Mouse (Mus musculus): ENCODE data around the gene Zfp950. TPM values are rescaled to one million over a fixed set of nuclear protein-coding genes. Genes with fewer than 3 reads are reported as not detected.

The Zfp950 gene
- polyA plus RNA-seq, 1 experiment, result 2.6 TPM

DNA sequence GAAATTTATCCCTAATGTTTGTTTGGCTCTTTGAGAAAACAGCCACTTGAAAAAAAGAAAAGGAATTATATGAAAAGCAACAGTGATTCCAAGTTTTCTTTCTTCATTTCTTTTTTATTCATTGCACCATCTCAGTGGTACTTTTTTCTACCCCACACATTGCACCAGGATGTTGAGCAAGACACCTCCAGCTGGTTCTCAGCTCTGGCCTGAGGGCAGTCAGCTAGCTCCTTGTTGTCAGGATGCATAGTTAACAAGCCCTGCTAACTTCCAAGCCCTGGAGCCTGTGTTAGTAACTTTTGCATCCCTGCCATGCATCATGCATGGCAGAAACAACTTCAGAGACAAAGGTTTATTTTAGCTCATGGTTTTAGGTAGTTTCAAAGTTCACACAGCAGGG, 87.9 kb downstream of the Zfp950 start:
- Histone ChIP-seq H3ac (ENCODE audit: control insufficient read depth, insufficient read length, low read depth) (no peak overlapping the region), H3K36me3 (ENCODE audit: control insufficient read depth, insufficient read depth) (no peaks in the 10 kb centered on the region), H3K4me3 (ENCODE audit: insufficient read depth, poor library complexity, severe bottlenecking) (no peak overlapping the region), H3K79me2 (ENCODE audit: control insufficient read depth, insufficient read depth) (no peaks in the 10 kb centered on the region), H3K79me3 (ENCODE audit: low read depth) (no peaks in the 10 kb centered on the region), H3K27me3 (ENCODE audit: control insufficient read depth, insufficient read depth, insufficient read length) (no peaks in the 10 kb centered on the region)
- TF ChIP-seq MYOG (IDR thresholded peaks at IDR 0.05; ENCODE audit: control insufficient read depth, extremely low read depth, insufficient read length) (no peak), FOSL1 (IDR thresholded peaks at IDR 0.05; ENCODE audit: insufficient read depth, low read length, poor library complexity, severe bottlenecking) (no peak)

DNA sequence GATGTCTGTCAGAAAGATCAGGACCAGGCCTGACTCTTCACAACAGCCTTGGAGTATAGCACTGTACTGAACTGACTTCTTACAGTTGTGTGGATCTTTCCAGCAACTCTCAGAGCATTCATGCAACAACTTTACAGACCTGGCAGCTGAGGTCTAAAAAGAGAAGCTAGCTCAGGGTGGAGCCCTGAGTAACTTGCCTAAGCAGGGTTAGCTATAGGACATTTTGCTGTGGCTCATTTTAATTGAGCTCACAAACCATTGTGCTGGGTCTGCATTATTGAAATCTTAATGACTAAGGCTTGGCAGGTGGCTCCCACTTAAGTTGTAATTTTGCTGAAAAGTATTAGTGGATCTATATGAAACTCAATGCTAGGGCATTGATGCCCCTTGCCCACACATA, 88.6 kb downstream of the Zfp950 start:
- H3ac ChIP-seq (ENCODE audit: control insufficient read depth, insufficient read length, low read depth), result no peak overlapping the region
- TF ChIP-seq MAX (IDR thresholded peaks at IDR 0.05) (no peak), CTCF (IDR thresholded peaks at IDR 0.05; ENCODE audit: control insufficient read depth, insufficient read depth, insufficient read length) (no peak), FOSL1 (IDR thresholded peaks at IDR 0.05; ENCODE audit: insufficient read depth, low read length, poor library complexity, severe bottlenecking) (no peak), CEBPB (IDR thresholded peaks at IDR 0.05; ENCODE audit: low read depth) (no peak), MYOD1 (IDR thresholded peaks at IDR 0.05; ENCODE audit: control insufficient read depth, insufficient read length, low read depth) (no peak), MYOG (IDR thresholded peaks at IDR 0.05; ENCODE audit: control insufficient read depth, extremely low read depth, insufficient read length) (no peak), USF1 (IDR thresholded peaks at IDR 0.05; ENCODE audit: low read depth) (no peak)
- no peak overlapping the region for H3K4me3 ChIP-seq (ENCODE audit: insufficient read depth, poor library complexity, severe bottlenecking)
- H3K36me3 ChIP-seq (ENCODE audit: control insufficient read depth, insufficient read depth), result no peaks in the 10 kb centered on the region
- no peaks in the 10 kb centered on the region for H3K79me3 ChIP-seq (ENCODE audit: low read depth)
- no peaks in the 10 kb centered on the region for H3K79me2 ChIP-seq (ENCODE audit: control insufficient read depth, insufficient read depth)
- no peaks in the 10 kb centered on the region for H3K27me3 ChIP-seq (ENCODE audit: control insufficient read depth, insufficient read depth, insufficient read length)

DNA sequence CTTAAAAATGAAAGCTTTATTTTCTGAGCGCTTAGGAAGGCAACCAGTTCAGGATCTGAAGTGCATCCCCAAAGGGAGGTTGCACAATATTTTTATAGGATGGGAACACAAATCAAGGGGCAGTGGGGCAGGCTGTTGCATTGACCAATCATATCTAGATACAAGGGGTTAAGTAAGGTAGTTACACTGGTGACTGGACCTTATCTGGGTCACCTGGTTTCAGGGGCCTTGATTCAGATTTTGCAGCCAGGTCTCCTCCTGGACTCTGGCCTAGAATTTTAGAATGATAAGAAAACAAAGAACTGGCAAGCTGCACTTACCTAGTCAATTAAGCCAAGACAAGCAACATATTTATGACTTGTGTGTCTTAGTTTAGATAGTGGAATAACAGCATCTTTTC, 89.5 kb downstream of the Zfp950 start:
- Histone ChIP-seq H3K79me2 (ENCODE audit: control insufficient read depth, insufficient read depth) (no peaks in the 10 kb centered on the region), H3K27me3 (ENCODE audit: control insufficient read depth, insufficient read depth, insufficient read length) (no peaks in the 10 kb centered on the region), H3K36me3 (ENCODE audit: control insufficient read depth, insufficient read depth) (no peaks in the 10 kb centered on the region), H3K79me3 (ENCODE audit: low read depth) (no peaks in the 10 kb centered on the region), H3K4me3 (ENCODE audit: insufficient read depth, poor library complexity, severe bottlenecking) (no peak overlapping the region), H3ac (ENCODE audit: control insufficient read depth, insufficient read length, low read depth) (no peak overlapping the region)
- TF ChIP-seq CTCF (IDR thresholded peaks at IDR 0.05; ENCODE audit: control insufficient read depth, insufficient read depth, insufficient read length) (no peak), MYOD1 (IDR thresholded peaks at IDR 0.05; ENCODE audit: control insufficient read depth, insufficient read length, low read depth) (no peak), MAX (IDR thresholded peaks at IDR 0.05) (no peak), FOSL1 (IDR thresholded peaks at IDR 0.05; ENCODE audit: insufficient read depth, low read length, poor library complexity, severe bottlenecking) (no peak), CEBPB (IDR thresholded peaks at IDR 0.05; ENCODE audit: low read depth) (no peak), USF1 (IDR thresholded peaks at IDR 0.05; ENCODE audit: low read depth) (no peak), MYOG (IDR thresholded peaks at IDR 0.05; ENCODE audit: control insufficient read depth, extremely low read depth, insufficient read length) (no peak)

DNA sequence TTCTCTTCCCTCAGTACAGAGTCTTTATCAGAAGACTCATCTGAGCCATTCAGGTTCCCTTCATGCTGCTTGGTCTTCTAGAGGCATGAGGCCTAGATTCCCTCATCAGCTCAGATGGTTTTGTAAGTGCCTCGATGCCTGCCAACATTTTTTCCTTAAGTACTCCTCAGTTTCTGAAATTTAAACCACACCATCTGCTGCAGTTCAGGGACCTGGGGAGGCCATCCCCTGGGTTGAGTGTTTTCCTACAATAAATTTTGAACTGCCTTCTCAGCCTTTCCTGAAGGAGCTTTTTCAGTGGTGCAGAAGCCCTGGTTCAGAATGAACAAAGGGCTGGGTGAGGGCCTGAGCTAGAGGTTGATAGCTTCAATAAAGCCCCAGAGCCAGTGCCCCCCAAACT, 91.2 kb downstream of the Zfp950 start:
- Histone ChIP-seq H3K79me3 (ENCODE audit: low read depth) (no peaks in the 10 kb centered on the region), H3K79me2 (ENCODE audit: control insufficient read depth, insufficient read depth) (no peaks in the 10 kb centered on the region), H3K36me3 (ENCODE audit: control insufficient read depth, insufficient read depth) (no peaks in the 10 kb centered on the region), H3ac (ENCODE audit: control insufficient read depth, insufficient read length, low read depth) (no peak overlapping the region), H3K27me3 (ENCODE audit: control insufficient read depth, insufficient read depth, insufficient read length) (no peaks in the 10 kb centered on the region), H3K4me3 (ENCODE audit: insufficient read depth, poor library complexity, severe bottlenecking) (no peak overlapping the region)
- TF ChIP-seq MYOG (IDR thresholded peaks at IDR 0.05; ENCODE audit: control insufficient read depth, extremely low read depth, insufficient read length) (no peak), CEBPB (IDR thresholded peaks at IDR 0.05; ENCODE audit: low read depth) (no peak), MYOD1 (IDR thresholded peaks at IDR 0.05; ENCODE audit: control insufficient read depth, insufficient read length, low read depth) (no peak), MAX (IDR thresholded peaks at IDR 0.05) (no peak), USF1 (IDR thresholded peaks at IDR 0.05; ENCODE audit: low read depth) (no peak), FOSL1 (IDR thresholded peaks at IDR 0.05; ENCODE audit: insufficient read depth, low read length, poor library complexity, severe bottlenecking) (no peak), CTCF (IDR thresholded peaks at IDR 0.05; ENCODE audit: control insufficient read depth, insufficient read depth, insufficient read length) (no peak)

DNA sequence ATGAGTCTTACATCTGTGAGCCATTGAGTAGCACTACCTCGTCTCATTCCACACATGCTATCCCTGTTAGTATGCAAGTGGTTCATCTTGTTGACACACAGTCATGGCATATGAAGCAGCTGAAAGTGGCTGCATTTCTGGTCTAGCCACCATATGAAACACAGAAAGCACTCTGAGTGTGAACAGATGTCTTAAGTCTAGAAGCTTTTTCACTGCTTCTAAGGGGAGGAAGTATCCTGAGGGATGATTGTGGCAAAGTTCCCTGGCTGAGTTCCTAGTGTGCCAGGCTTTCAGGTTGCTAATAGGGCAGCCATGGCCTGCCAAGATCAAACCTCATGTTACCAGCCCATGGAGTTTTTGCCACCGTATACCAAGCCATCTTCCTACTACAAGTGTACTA, 92.0 kb downstream of the Zfp950 start:
- TF ChIP-seq MYOD1 (IDR thresholded peaks at IDR 0.05; ENCODE audit: control insufficient read depth, insufficient read length, low read depth), result no peak
- no peak for TF ChIP-seq CEBPB (IDR thresholded peaks at IDR 0.05; ENCODE audit: low read depth)
- TF ChIP-seq MAX (IDR thresholded peaks at IDR 0.05), result no peak
- no peak for TF ChIP-seq MYOG (IDR thresholded peaks at IDR 0.05; ENCODE audit: control insufficient read depth, extremely low read depth, insufficient read length)
- no peak for TF ChIP-seq USF1 (IDR thresholded peaks at IDR 0.05; ENCODE audit: low read depth)
- TF ChIP-seq CTCF (IDR thresholded peaks at IDR 0.05; ENCODE audit: control insufficient read depth, insufficient read depth, insufficient read length), result no peak
- no peak for TF ChIP-seq FOSL1 (IDR thresholded peaks at IDR 0.05; ENCODE audit: insufficient read depth, low read length, poor library complexity, severe bottlenecking)
- H3K79me3 ChIP-seq (ENCODE audit: low read depth), result no peaks in the 10 kb centered on the region
- no peaks in the 10 kb centered on the region for H3K79me2 ChIP-seq (ENCODE audit: control insufficient read depth, insufficient read depth)
- H3K36me3 ChIP-seq (ENCODE audit: control insufficient read depth, insufficient read depth), result no peaks in the 10 kb centered on the region
- H3ac ChIP-seq (ENCODE audit: control insufficient read depth, insufficient read length, low read depth), result no peak overlapping the region
- no peak overlapping the region for H3K4me3 ChIP-seq (ENCODE audit: insufficient read depth, poor library complexity, severe bottlenecking)
- H3K27me3 ChIP-seq (ENCODE audit: control insufficient read depth, insufficient read depth, insufficient read length), result no peaks in the 10 kb centered on the region

DNA sequence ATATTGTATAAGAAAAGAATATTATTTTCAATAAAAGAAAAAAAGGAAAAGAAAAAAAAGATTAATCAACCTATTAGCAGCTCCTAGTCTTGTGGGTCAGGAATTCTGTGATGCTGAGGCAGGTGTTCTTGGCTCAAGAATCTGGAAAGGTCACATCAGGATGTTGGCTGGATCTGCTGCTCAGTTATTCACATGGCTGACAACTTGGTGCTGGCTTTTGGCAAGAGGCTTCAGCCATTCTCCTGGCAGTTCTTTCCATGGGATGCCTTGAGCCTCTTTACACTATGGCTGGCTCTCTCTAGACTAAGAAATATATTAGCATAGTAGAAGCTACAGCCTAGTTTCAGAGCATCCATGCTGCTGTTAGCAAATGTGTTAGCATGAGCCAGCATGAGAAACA, 101.5 kb downstream of the Zfp950 start:
- no peak overlapping the region for H3K4me3 ChIP-seq (ENCODE audit: insufficient read depth, poor library complexity, severe bottlenecking)
- H3K27me3 ChIP-seq (ENCODE audit: control insufficient read depth, insufficient read depth, insufficient read length), result no peaks in the 10 kb centered on the region
- no peaks in the 10 kb centered on the region for H3K79me3 ChIP-seq (ENCODE audit: low read depth)

More for the DNA sequence above, 101.5 kb downstream of the Zfp950 start:
- Histone ChIP-seq H3K36me3 (ENCODE audit: control insufficient read depth, insufficient read depth) (no peaks in the 10 kb centered on the region), H3ac (ENCODE audit: control insufficient read depth, insufficient read length, low read depth) (no peak overlapping the region), H3K79me2 (ENCODE audit: control insufficient read depth, insufficient read depth) (no peaks in the 10 kb centered on the region)
- TF ChIP-seq MYOG (IDR thresholded peaks at IDR 0.05; ENCODE audit: control insufficient read depth, extremely low read depth, insufficient read length), result no peak
- TF ChIP-seq MAX (IDR thresholded peaks at IDR 0.05), result no peak
- no peak for TF ChIP-seq USF1 (IDR thresholded peaks at IDR 0.05; ENCODE audit: low read depth)
- TF ChIP-seq CTCF (IDR thresholded peaks at IDR 0.05; ENCODE audit: control insufficient read depth, insufficient read depth, insufficient read length), result no peak
- TF ChIP-seq FOSL1 (IDR thresholded peaks at IDR 0.05; ENCODE audit: insufficient read depth, low read length, poor library complexity, severe bottlenecking), result no peak
- no peak for TF ChIP-seq MYOD1 (IDR thresholded peaks at IDR 0.05; ENCODE audit: control insufficient read depth, insufficient read length, low read depth)
- TF ChIP-seq CEBPB (IDR thresholded peaks at IDR 0.05; ENCODE audit: low read depth), result no peak

All from C2C12 (cell line).